Mouse (Mus musculus) embryo, embryonic 11 days (tissue): ENCODE data around the gene Pgf.

Experiments used
- DNase-seq: peaks from one replicate; pipeline ENCODE4 v3.0.0-alpha.2; 2015

The Pgf gene

GRCm38 (mm10) chr12:85190290-85190689 is 12.7 kb upstream of the Pgf start:
- DNase-seq = no peak

GRCm38 (mm10) chr12:85186361-85186760 is 8.8 kb upstream of the Pgf start:
- no peak for DNase-seq

GRCm38 (mm10) chr12:85185810-85186209 is 8.2 kb upstream of the Pgf start:
- no peak for DNase-seq

- no peak for DNase-seq
Observed at GRCm38 (mm10) chr12:85184118-85184517, 6.5 kb upstream of the Pgf start.

GRCm38 (mm10) chr12:85182898-85183297 is 5.3 kb upstream of the Pgf start:
- DNase-seq = no peak

GRCm38 (mm10) chr12:85182345-85182643 is 4.7 kb upstream of the Pgf start:
- DNase-seq = peak; percentile 58

- no peak for DNase-seq
Observed at GRCm38 (mm10) chr12:85181475-85182344, 4.1 kb upstream of the Pgf start.

- no peak for DNase-seq
Observed at GRCm38 (mm10) chr12:85178294-85178693, 704 bp upstream of the Pgf start.

GRCm38 (mm10) chr12:85176846-85177523 is 605 bp downstream of the Pgf start:
- DNase-seq = peak; percentile 80

- peak; percentile 80 for DNase-seq
Observed at GRCm38 (mm10) chr12:85175926-85176845, 1.4 kb downstream of the Pgf start.

GRCm38 (mm10) chr12:85175087-85175675 is 2.4 kb downstream of the Pgf start:
- DNase-seq = no peak

- DNase-seq = no peak
Observed at GRCm38 (mm10) chr12:85174016-85174415, 3.6 kb downstream of the Pgf start.

GRCm38 (mm10) chr12:85170948-85171307 is 6.7 kb downstream of the Pgf start:
- DNase-seq = no peak

GRCm38 (mm10) chr12:85170284-85170947 is 7.2 kb downstream of the Pgf start:
- no peak for DNase-seq

GRCm38 (mm10) chr12:85169877-85170276 is 7.7 kb downstream of the Pgf start:
- no peak for DNase-seq

GRCm38 (mm10) chr12:85169117-85169858 is 8.3 kb downstream of the Pgf start:
- DNase-seq = peak; percentile 91

- no peak for DNase-seq
Observed at GRCm38 (mm10) chr12:85166631-85167030, 11.0 kb downstream of the Pgf start.

GRCm38 (mm10) chr12:85164996-85165395 is 12.6 kb downstream of the Pgf start:
- DNase-seq = no peak

GRCm38 (mm10) chr12:85159592-85159991 is 18.0 kb downstream of the Pgf start:
- no peak for DNase-seq

GRCm38 (mm10) chr12:85158801-85159200 is 18.8 kb downstream of the Pgf start:
- no peak for DNase-seq

GRCm38 (mm10) chr12:85157797-85158460 is 19.7 kb downstream of the Pgf start:
- DNase-seq = no peak
